Mouse (Mus musculus) heart, adult 18-20 months (tissue): ENCODE measurements at regions not wholly inside any gene's neighbourhood (a gene's known extent, or its start where the extent isn't known, plus 50 kb on each side); places are given as distances from the start of the nearest gene placed in this dataset.

ENCODE experiments used
- DNase-seq, 2 experiments: peaks; one replicate each; pipeline ENCODE4 v3.0.0; 2021 to 2022; ENCODE audit warnings: mixed read lengths in 1 of 2

- DNase-seq: peak in 1 of 2 experiments; percentile 31
These were observed 123.5 kb downstream of the Ly86 start for GRCm38 (mm10) chr13:37468304-37469178.

GRCm38 (mm10) chr13:37470230-37470907 lies 125.4 kb downstream of the Ly86 start:
- no peak for DNase-seq

DNA sequence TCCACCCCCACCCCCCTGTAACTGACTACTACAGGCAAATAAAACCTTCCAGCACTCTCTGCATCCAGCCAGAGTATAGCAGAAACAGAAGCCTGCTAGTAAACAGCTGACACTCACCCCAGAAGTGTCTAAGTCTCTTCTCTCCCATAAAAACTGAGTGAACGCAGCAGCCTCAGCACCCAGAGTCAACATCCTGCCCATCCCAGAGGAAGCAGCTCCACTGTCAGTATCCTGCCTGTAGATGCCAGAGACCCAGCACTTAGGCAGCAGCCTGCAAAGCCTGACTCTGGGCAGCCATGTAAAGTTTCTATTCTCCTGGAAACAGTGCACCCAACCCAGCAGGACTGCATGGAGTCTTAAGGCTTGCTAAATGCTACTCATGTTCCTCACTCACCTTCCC lies 128.4 kb downstream of the Ly86 start:
- DNase-seq: no peak

DNA sequence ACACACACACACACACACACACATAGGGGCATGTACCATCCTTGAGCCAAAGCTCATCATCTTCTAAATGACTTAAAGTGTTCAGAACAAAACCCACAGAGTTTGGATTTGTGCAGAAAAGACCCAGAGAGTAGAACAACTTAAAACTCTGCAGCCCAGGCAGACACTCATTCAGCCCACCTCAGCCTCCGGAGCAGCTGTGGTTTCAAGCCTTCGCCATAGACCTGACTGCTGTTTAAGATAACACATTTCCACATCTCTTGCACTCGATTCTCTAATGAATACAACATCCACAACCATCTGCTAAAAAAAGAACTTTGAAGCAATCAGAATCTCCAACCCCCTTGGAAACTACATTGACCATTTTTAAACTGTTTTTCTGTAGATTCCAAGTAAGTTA lies 130.8 kb downstream of the Ly86 start:
- DNase-seq: no peak

DNA sequence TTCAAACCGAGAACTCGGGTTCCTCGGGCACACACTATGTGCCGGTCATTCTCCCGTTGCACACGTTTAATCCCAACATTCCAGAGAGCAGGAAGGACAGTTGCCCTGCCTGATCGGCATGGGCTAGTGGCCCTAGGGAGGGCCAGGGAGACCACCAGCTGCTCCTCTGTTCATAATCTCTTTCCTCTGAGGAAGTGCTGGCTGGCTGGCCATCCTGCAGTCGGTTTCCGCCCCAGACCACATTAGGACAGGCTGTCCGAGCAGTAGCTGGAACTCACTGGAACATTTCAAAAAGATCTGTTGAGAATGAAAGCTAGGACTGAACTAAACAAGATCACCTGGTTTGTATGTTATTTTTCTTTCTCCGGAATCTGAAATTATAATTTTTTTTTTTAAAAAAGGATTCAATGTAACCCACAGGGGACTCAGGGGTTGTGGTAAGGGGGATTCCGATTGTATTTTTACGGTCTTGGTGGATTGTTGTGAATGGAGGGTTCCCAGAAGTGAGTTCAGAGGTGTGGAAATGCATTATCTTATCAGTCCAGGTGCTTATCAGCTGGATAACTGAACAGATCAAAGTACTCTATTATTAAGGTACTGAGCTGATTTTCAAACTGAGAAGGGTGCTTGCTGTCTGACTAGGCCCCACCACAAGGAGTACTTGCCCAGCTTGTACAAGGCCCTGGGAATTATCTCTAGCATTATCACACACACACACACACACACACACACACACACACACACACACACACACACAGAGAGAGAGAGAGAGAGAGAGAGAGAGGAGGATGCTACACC lies 131.4 kb downstream of the Ly86 start:
- DNase-seq: peak in 1 of 2 experiments; percentile 79

DNA sequence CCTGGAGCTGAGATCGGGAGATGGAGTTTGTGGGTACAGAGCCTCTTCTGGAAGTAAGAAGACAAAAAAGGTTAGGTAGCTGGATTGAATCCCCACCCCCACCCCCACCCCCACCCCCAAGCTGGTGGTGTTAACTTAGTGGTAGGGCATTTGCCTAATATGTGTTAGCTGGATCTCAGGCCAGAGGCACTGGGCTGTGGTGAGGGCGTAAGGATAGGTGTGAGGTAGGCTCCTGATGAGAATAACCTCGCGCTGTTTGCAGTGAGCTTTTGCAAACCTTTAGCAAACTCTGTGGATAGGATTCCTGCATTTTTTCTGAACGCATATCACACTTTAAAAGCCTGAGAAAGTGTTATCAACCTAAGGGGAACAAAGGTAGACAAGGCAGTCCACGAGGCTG lies 132.3 kb downstream of the Ly86 start:
- DNase-seq: no peak

DNA sequence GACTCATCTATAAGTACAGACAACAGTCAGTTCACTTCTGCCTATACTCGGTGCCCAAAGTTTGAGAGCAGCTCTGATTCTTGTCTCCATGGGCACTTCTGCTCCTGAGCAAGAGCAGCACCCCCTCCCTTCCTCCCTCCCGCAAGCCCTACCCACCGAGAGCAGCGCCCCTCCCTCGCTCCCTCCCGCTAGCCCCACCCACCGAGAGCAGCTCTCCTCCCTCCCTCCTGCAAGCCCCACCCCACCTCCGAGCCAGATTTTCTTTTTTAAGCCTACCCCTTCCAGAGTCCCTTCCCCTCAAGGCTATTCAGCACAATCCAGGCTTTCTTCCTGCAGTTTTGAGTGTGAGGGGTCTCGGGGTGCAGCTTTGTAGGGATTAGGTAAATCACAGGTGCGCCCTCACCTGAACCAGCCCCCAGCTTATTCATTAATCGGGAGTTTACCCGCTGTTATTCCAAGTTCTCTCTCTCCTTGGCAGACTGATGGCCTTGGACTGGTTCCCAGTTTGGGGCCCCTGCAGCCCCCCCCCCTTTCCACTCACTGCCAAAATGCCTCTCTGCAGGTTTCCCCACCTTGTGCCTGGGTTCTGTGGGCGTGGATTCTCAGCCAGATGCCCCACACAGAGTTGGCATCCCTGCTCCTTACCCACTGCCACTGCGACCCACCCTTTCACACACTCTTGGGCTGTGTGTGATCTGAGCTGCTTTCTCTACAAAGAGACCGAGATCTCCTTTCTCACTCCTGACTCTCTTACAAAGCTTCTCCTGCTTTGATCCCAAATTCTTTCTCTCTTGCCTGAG lies 132.9 kb downstream of the Ly86 start:
- DNase-seq: peak in 1 of 2 experiments; percentile 51

DNA sequence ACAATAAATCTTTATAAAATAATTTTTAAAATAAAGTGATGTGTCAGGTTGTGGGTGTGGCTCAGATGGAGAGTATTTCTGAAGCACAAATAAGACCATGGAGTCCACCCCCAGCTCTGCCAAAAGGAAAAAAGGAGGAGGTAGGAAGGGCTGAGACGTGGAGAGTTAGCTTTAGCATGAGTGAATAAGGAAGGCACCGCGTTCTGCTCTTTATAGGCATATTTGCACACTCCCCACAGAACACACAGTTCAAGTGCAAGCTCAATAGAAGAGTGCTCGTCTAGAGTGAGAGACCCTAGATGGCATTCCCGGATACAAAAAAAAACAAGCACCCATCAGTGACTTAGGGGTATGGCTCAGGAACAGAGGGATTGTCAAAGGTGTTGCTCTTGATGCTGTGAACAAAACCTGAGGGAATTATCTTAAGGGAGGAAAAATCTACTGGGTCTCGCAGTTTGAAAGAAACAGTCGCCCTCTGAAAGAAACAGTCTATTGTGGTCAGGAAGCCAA lies 134.2 kb downstream of the Ly86 start:
- DNase-seq: no peak

GRCm38 (mm10) chr13:37481514-37481913 lies 136.5 kb downstream of the Ly86 start:
- DNase-seq: no peak

GRCm38 (mm10) chr13:37482038-37482437 lies 137.0 kb downstream of the Ly86 start:
- DNase-seq: peak; percentile 71 to 84

GRCm38 (mm10) chr13:37482589-37482988 lies 137.6 kb downstream of the Ly86 start:
- peak; percentile 83 to 87 for DNase-seq

DNA sequence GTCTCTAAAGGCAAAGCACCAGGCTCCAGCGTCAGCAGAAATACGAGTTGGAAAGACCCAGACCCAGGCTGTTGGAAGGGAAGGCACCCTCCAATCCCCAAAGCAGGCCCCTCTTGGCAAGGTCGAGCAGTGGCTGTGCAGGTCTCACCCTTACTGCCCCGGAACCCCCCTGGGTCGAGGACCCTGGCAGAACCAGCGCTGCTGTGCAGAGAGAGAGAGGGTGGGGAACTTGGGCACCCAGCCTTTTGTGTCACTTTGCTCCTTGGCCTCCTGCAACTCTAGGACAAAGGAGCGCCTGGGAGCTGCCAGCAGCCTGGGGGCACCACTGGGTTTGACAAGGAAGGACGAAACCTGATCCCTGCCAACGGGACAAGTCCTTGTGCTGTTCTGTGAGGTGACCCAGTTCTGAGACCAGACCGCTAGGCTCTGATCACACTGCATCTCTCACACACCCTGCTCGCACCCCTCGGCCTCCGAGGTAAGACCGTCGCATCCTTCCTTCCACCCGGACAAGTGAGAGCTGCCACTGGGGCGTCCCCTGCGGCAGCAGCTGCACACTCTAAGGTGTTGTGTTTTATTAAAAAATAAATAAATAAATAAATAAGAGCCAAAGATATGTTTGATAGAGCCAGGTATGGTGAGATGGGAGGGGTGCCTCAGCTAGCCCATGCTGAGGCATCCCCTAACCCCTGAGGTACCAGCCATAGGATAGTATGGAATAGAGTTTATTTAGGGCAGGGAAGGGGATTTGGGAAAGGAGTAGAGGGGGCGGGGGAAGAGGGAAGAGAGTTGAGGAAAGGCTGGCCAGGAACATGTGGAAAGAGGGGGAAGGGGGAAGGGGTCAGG lies 138.2 kb downstream of the Ly86 start:
- DNase-seq: peak; percentile 74 to 83

- DNase-seq: no peak
These were observed 139.6 kb downstream of the Ly86 start for GRCm38 (mm10) chr13:37484631-37485030.

DNA sequence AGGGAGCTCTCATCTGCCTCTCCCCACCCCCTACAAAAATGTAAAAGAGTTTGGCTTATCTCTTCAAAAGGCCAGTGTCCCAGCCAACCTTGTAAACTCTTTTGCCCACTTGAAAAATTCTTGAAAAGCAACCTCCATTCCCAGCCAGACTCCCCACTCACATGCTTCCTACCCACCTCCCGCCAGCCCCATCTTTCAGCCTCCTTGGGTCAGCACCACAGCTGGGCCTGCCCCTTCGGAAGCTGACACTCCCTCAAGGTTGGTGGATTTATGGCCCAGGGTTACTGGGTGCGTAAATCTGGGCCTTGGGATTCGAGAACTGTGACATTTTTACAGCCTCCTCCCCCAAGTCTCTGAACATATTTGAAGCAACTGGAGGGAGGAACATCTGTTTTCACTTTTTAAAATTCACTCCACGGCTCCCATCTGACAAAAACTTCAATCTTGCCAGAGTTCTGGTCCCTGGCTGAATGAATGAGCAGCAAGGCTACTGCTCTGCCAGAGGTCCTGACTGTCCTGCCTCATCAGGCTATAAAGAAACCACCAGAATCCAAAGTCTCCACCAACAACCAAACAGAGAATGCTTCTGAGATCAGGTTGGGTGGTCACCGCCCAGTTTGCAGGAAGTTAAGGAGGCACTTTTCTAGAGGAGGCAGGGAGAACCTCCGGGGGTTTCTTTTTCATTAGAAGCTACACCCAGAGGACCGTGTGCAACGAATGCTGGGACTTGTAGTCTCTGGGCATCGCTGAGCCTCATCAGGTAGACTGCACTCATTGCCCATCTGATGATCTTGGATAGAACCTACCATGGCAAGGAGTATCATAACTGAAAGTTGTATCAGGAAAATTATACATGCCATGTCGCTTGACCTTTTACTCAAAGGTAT lies 147.3 kb downstream of the Ly86 start:
- DNase-seq: no peak

- no peak for DNase-seq
These were observed 148.3 kb downstream of the Ly86 start for GRCm38 (mm10) chr13:37493331-37493730.

GRCm38 (mm10) chr13:37495272-37495932 lies 150.4 kb downstream of the Ly86 start:
- DNase-seq: no peak

DNA sequence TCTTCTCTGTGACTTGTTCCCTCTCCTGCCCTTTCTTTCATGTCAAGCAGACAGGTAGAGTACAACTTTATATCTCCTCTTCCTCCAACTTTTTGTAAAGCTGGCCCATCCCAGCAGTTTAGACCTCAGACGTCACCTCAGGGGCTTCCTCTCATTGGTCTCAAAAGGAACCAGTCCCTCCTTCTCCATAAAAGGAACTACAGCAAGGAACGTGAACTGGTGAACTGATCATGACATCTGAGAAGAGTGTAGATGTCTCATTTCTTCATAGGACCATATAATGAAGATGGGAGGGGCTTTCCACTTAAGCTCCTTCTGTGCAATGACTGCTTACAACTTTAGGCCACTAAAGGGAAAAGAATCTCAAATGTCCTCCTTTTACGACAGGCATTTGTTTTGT lies 153.0 kb downstream of the Ly86 start:
- DNase-seq: no peak

GRCm38 (mm10) chr13:37500668-37501286 lies 155.8 kb downstream of the Ly86 start:
- no peak for DNase-seq

GRCm38 (mm10) chr13:37503449-37503848 lies 158.4 kb downstream of the Ly86 start:
- DNase-seq: no peak
